Mouse (Mus musculus) CD4-positive, CD25-positive, alpha-beta regulatory T cell (primary cell): ENCODE results near the gene E030030I06Rik. TPM values are rescaled to one million over a fixed set of nuclear protein-coding genes. Genes with fewer than 3 reads are reported as not detected.

ENCODE experiments used
- polyA plus RNA-seq: library from polyadenylated mRNA; unstranded; fragments of 100-300 nt; shearing (Covaris generic); gene quantifications from one replicate; pipeline ENCODE4 v1.2.1, GENCODE M21; 2017

E030030I06Rik gene
- polyA plus RNA-seq: 17.6 TPM

DNA sequence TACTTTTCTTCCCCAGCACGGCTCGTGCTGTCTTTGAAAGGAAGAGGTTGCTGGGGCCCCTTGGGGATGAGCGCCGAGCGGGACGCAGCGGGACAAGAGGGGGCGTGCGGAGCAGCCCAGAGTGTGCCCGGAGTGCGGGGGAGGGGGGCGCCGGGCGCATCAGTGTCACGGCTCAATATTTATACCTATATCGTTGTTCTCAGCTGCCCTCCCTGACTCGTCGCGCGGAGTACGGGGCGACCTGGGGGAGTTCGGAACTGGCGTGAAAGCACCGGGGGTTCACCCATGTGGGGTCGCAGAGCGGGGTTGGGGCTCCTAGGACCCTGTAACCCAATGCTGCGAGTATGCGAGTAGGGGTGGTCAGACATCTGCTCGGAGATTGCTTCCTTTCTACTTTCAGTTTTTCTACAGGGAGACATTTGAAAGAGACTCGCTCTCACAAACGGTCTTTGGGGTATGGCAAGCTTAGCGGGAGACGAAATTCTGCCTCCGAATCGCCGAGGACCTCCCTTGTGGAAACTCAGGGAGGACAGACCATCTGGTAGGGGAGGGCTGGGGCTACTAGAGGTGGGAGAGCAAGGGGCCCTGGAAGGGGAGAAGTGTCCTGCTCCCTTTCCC is at the start of gene E030030I06Rik:
Gene E030030I06Rik (minus strand): TSS at position 198 of the 618 bp plus-strand sequence.

DNA sequence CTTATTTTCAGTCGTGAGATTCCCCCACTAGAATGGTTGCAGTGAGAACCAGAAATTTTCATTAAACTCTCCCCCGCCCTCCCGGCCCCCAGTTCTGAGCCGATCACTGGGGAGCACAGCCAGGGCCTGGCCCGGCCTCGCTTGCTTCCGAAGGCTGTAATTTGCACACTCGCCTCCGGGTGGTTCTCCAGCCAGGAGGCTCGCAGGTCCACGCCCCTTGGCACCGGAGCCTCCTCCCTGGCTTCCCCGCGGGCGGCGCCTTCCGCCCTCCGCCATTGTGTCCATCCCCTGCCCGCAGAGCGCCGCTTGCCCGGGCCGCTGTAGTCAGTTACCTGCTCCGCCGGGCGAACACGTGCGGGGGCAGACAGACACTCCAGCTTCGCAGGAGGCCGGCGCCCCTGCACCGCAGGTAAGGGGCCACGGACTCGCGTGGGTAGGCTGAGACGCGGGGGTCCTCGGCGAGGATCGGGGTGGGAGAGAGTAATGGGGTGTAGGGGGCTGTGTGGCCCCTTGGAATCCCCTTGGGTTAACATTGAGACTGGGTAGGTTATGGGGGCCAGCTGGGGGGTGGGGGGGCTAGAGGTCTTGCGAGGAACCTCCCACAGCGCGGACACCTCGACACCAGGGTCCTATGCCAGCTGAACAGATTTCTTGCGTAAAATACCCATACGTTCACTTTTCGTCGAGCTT is 9.4 kb upstream of the E030030I06Rik start, which contains the start of the genes Raet1e and H60b:
Gene Raet1e (plus strand): TSS at position 260 of the 690 bp plus-strand sequence.
Gene H60b (plus strand): TSS at position 277 of the 690 bp plus-strand sequence.

DNA sequence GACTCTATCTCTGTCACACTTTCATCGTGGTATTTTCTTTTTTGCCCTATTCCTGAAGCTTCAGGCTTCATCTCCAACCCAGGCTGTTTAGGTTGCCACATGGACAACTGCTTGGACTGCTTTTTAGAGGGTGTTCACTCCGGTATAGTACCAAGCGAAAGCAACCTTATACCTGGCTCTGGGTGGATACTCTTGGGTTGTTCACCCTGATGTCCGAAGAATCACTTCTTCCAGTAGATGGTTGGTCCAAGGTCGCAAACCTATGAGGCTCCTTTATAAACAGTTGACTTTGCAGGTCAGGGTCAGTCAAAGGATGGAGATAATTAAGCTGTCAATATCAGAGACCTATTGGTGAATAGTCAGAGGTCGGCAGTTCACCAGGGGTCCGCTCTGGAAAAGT is 81.1 kb downstream of the E030030I06Rik start, which contains the start of gene 4930444G20Rik:
Gene 4930444G20Rik (minus strand): TSS at position 101 of the 400 bp plus-strand sequence.

Other genes with a start within 250 kb of the E030030I06Rik start
- gene 4930444G20Rik, start 81.2 kb downstream of the E030030I06Rik start, polyA plus RNA-seq: not detected
- 0.13 TPM for gene Raet1e, start 9.3 kb upstream of the E030030I06Rik start, polyA plus RNA-seq
- gene H60b, start 9.3 kb upstream of the E030030I06Rik start, polyA plus RNA-seq: 7.5 TPM
- 0.24 TPM for gene Raet1d, start 211.3 kb upstream of the E030030I06Rik start, polyA plus RNA-seq